ENCODE assay signal across 9 mouse cellular contexts in the genomic region with DNA sequence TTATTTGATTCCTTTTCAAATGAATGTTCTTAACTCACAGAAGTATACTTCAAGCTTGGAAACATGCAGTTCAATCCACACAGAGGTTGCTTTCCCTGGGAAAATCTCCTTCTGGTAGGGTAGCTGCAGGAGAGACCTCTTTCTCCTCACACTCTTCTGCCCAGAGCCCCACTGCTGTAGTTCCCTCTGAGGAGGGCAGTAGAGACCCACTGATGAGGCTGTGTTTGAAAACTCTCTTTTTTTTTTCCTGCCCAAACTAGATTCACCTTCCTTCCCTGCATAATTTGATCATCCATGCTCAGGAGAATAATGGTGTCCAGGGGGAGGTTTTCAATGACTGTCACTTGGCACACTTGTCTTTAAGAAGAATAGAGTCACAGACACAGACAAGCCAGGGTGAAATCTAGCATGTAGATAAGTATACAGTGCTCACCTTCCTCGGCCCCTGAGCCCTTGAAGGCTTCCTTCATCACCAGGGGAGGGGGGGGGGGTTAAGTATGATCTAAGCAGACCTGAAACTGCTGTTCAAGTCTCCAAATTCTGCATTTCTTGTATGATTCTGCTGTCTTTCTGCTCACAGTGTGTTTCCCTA.
DNase-seq lines count a peak whose midpoint lies in the region; ATAC-seq lines count a peak whose summit lies in the region.
"Had no signal": no experiment of that assay in that cellular context is flagged by ENCODE, and none has a peak within 500 bp of the region (broad histone marks: within the 10 kb centered on the region; RNA-seq: fewer than 3 reads in every experiment).

No protein-coding gene starts in this region.

- no peaks in the 10 kb centered on the region for H3K27me3 ChIP-seq in kidney, embryonic 15.5 days
- H3K27me3 ChIP-seq in hindbrain, embryonic 12.5 days: no peaks in the 10 kb centered on the region

- no peaks in the 10 kb centered on the region for H3K36me3 ChIP-seq in kidney, embryonic 15.5 days
- no peaks in the 10 kb centered on the region for H3K36me3 ChIP-seq in hindbrain, embryonic 12.5 days

- H3K9ac ChIP-seq in kidney, embryonic 15.5 days: no peak overlapping the region
- H3K9ac ChIP-seq in hindbrain, embryonic 12.5 days: no peak overlapping the region

- no peak; the same call in 1 of the 2 replicates for ATAC-seq in kidney, embryonic 15.5 days (replicated peaks; ENCODE audit: low FRiP score)
- ATAC-seq in hindbrain, embryonic 12.5 days (ENCODE audit: low FRiP score): peak; percentile 60
- no peak for ATAC-seq in CD4-positive, CD25-positive, alpha-beta regulatory T cell, adult 4 months

- peak; percentile 5 for DNase-seq in adrenal gland, postnatal 14 days
- DNase-seq in adrenal gland, adult 18-20 months (ENCODE audit: low spot score in 2 of 2): no peak
- peak; percentile 49 for DNase-seq in kidney, postnatal 10 days
- DNase-seq in 3T3-L1 (ENCODE audit: low read depth, low spot score): peak; percentile 2
- DNase-seq in spleen, adult 12 weeks (ENCODE audit: low spot score): no peak

- 44% methylated on average over 1 of the region's 1 CpGs for WGBS in kidney, embryonic 15.5 days
- WGBS in hindbrain, embryonic 12.5 days: 7% methylated on average over 1 of the region's 1 CpGs

- peaks cover 14% of the 10 kb centered on the region; the same call in 1 of the 2 replicates for H3K4me1 ChIP-seq in kidney, embryonic 15.5 days
- H3K4me1 ChIP-seq in hindbrain, embryonic 12.5 days: peaks cover 18% of the 10 kb centered on the region

- H3K9me3 ChIP-seq in kidney, embryonic 15.5 days (replicated peaks): no peaks in the 10 kb centered on the region
- H3K9me3 ChIP-seq in hindbrain, embryonic 12.5 days (replicated peaks): no peaks in the 10 kb centered on the region

- no peak overlapping the region for H3K27ac ChIP-seq in kidney, embryonic 15.5 days
- H3K27ac ChIP-seq in hindbrain, embryonic 12.5 days: peak overlapping the region; percentile 30; the same call in 1 of the 2 replicates

- H3K4me2 ChIP-seq in kidney, embryonic 15.5 days: no peak overlapping the region
- H3K4me2 ChIP-seq in hindbrain, embryonic 12.5 days (replicated peaks): no peak overlapping the region

- H3K4me3 ChIP-seq in kidney, embryonic 15.5 days (replicated peaks): no peak overlapping the region
- no peak overlapping the region for H3K4me3 ChIP-seq in hindbrain, embryonic 12.5 days
- H3K4me3 ChIP-seq: myocyte had no signal

Comparison
In these comparisons a context has a peak if more than half of its experiments do, and no peak if none do; other contexts are left out.
1. DNase-seq: peak in adrenal gland, postnatal 14 days (single experiment), kidney, postnatal 10 days (single experiment) and 3T3-L1 (single experiment); none in adrenal gland, adult 18-20 months (0 of 2) and spleen, adult 12 weeks (single experiment).